Mouse (Mus musculus): ENCODE data around the gene Rdh7. TPM values are rescaled to one million over a fixed set of nuclear protein-coding genes. Genes with fewer than 3 reads are reported as not detected.
"Not testable (repeated sequence)": the region's sequence is repeated elsewhere in the genome, so short reads cannot be mapped to it uniquely, and the experiment has no call there.

Rdh7 gene
- polyA plus RNA-seq, 1 experiment, result not detected

GRCm38 (mm10) chr10:127840776-127841175, 47.8 kb downstream of the Rdh7 start:
- TF ChIP-seq EP300 (IDR thresholded peaks at IDR 0.05; ENCODE audit: insufficient read depth, low read depth, low read length), result no peak
- no peak for TF ChIP-seq CTCF (IDR thresholded peaks at IDR 0.05; ENCODE audit: low read depth, low read length)
- TF ChIP-seq POLR2A (IDR thresholded peaks at IDR 0.05; ENCODE audit: insufficient read depth, low read length), result no peak
- H3K27ac ChIP-seq (ENCODE audit: insufficient read depth, low read length), result no peak overlapping the region
- H3K36me3 ChIP-seq (ENCODE audit: control insufficient read depth, insufficient read depth, low read length, poor library complexity, severe bottlenecking), result no peaks in the 10 kb centered on the region
- no peaks in the 10 kb centered on the region for H3K4me1 ChIP-seq (ENCODE audit: control insufficient read depth, insufficient read depth, low read length)
- no peak overlapping the region for H3K4me3 ChIP-seq (ENCODE audit: low read depth, low read length)
- H3K27me3 ChIP-seq (ENCODE audit: control insufficient read depth, insufficient read depth, low read length, poor library complexity, severe bottlenecking), result no peaks in the 10 kb centered on the region
- peaks cover 8% of the 10 kb centered on the region for H3K9me3 ChIP-seq (replicated peaks; ENCODE audit: control insufficient read depth, insufficient read depth, low read length, poor library complexity, severe bottlenecking)
- H3K9ac ChIP-seq (ENCODE audit: low read depth, poor library complexity, severe bottlenecking), result no peak overlapping the region

GRCm38 (mm10) chr10:127838539-127838938, 50.1 kb downstream of the Rdh7 start:
- H3K36me3 ChIP-seq (ENCODE audit: control insufficient read depth, insufficient read depth, low read length, poor library complexity, severe bottlenecking), result no peaks in the 10 kb centered on the region
- H3K27ac ChIP-seq (ENCODE audit: insufficient read depth, low read length), result no peak overlapping the region
- no peak overlapping the region for H3K4me3 ChIP-seq (ENCODE audit: low read depth, low read length)
- H3K27me3 ChIP-seq (ENCODE audit: control insufficient read depth, insufficient read depth, low read length, poor library complexity, severe bottlenecking), result no peaks in the 10 kb centered on the region
- H3K4me1 ChIP-seq (ENCODE audit: control insufficient read depth, insufficient read depth, low read length), result no peaks in the 10 kb centered on the region
- peaks cover 13% of the 10 kb centered on the region for H3K9me3 ChIP-seq (replicated peaks; ENCODE audit: control insufficient read depth, insufficient read depth, low read length, poor library complexity, severe bottlenecking)
- H3K9ac ChIP-seq (ENCODE audit: low read depth, poor library complexity, severe bottlenecking), result no peak overlapping the region
- TF ChIP-seq EP300 (IDR thresholded peaks at IDR 0.05; ENCODE audit: insufficient read depth, low read depth, low read length) (no peak), POLR2A (IDR thresholded peaks at IDR 0.05; ENCODE audit: insufficient read depth, low read length) (no peak), CTCF (IDR thresholded peaks at IDR 0.05; ENCODE audit: low read depth, low read length) (no peak)

DNA sequence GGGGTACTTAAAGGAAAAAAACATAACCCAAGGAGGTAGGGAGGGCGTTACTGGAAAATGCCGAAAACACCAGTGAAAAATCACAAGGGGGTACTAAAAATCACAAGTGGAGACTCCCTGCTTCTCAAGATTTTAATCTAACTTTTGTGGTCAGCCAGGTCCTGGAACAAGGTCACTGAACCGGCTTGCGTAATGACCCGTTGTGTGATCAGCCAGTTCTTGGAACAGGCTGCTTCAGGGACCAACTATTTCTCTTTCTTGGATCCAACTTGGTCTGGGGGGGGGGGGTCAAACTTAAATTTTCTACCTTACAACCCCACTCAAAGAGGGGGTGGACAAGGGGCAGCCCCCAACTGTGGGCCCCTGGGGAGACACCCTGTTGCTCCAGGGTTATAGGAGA, 50.8 kb downstream of the Rdh7 start:
- not testable (repeated sequence) for H3K9ac ChIP-seq (ENCODE audit: low read depth, poor library complexity, severe bottlenecking); H3K27ac ChIP-seq (ENCODE audit: insufficient read depth, low read length)

DNA sequence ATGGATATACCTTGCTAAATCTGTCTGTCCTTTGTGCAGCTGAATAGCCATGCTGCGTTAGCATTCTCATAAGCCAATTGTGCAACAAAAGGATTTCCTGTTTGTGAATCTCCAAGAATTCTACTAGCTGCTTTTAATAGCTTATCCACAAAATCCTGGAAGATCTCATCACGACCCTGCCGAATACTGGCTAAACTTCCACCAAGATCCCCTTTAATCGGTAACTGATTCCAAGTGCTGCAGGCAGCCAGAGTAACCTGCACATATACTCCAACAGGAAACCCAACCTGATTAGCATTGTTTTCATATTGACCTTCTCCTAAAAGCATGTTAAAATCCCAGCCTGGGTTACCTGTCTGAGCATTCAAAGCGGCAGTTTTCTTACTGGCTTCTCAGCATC, 53.3 kb downstream of the Rdh7 start:
- TF ChIP-seq EP300 (IDR thresholded peaks at IDR 0.05; ENCODE audit: insufficient read depth, low read depth, low read length) (no peak), POLR2A (IDR thresholded peaks at IDR 0.05; ENCODE audit: insufficient read depth, low read length) (no peak), CTCF (IDR thresholded peaks at IDR 0.05; ENCODE audit: low read depth, low read length) (no peak)
- Histone ChIP-seq H3K4me3 (ENCODE audit: low read depth, low read length) (no peak overlapping the region), H3K9ac (ENCODE audit: low read depth, poor library complexity, severe bottlenecking) (no peak overlapping the region), H3K9me3 (replicated peaks; ENCODE audit: control insufficient read depth, insufficient read depth, low read length, poor library complexity, severe bottlenecking) (peaks cover 16% of the 10 kb centered on the region), H3K27ac (ENCODE audit: insufficient read depth, low read length) (no peak overlapping the region), H3K4me1 (ENCODE audit: control insufficient read depth, insufficient read depth, low read length) (no peaks in the 10 kb centered on the region), H3K27me3 (ENCODE audit: control insufficient read depth, insufficient read depth, low read length, poor library complexity, severe bottlenecking) (no peaks in the 10 kb centered on the region), H3K36me3 (ENCODE audit: control insufficient read depth, insufficient read depth, low read length, poor library complexity, severe bottlenecking) (no peaks in the 10 kb centered on the region)

More for the DNA sequence above, 50.8 kb downstream of the Rdh7 start:
- peaks cover 13% of the 10 kb centered on the region for H3K9me3 ChIP-seq (replicated peaks; ENCODE audit: control insufficient read depth, insufficient read depth, low read length, poor library complexity, severe bottlenecking)
- not testable (repeated sequence) for H3K4me3 ChIP-seq (ENCODE audit: low read depth, low read length); H3K4me1 ChIP-seq (ENCODE audit: control insufficient read depth, insufficient read depth, low read length); H3K36me3 ChIP-seq (ENCODE audit: control insufficient read depth, insufficient read depth, low read length, poor library complexity, severe bottlenecking); H3K27me3 ChIP-seq (ENCODE audit: control insufficient read depth, insufficient read depth, low read length, poor library complexity, severe bottlenecking)

DNA sequence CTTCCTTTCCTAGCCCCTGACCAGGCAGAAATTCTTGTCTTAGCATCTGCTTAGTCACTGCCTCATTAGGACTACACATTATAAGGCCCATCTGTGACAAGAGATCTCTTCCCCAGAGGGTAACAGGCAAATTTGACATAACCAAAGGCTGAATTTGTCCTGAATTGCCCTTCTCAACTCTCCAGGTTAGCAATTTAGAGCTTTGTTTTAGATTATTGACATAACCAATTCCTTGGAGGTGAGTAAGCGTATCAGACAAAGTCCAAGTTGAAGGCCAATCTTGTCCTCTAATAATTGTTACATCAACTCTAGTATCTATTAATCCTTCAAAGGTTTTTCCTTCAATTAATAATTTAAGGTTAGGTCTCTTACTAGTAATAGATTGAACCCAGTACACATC, 54.4 kb downstream of the Rdh7 start:
- not testable (repeated sequence) for H3K27me3 ChIP-seq (ENCODE audit: control insufficient read depth, insufficient read depth, low read length, poor library complexity, severe bottlenecking); H3K36me3 ChIP-seq (ENCODE audit: control insufficient read depth, insufficient read depth, low read length, poor library complexity, severe bottlenecking); H3K27ac ChIP-seq (ENCODE audit: insufficient read depth, low read length); H3K9ac ChIP-seq (ENCODE audit: low read depth, poor library complexity, severe bottlenecking); H3K4me3 ChIP-seq (ENCODE audit: low read depth, low read length); H3K4me1 ChIP-seq (ENCODE audit: control insufficient read depth, insufficient read depth, low read length)
- H3K9me3 ChIP-seq (replicated peaks; ENCODE audit: control insufficient read depth, insufficient read depth, low read length, poor library complexity, severe bottlenecking), result peaks cover 15% of the 10 kb centered on the region

Other genes starting within 250 kb of the Rdh7 start
- 28.2 and 32.9 TPM in 2 replicates for gene Stat6, start 245.8 kb downstream of the Rdh7 start, polyA plus RNA-seq (2011; ENCODE audit: insufficient read depth, insufficient read length, low read depth, missing spikeins)
- 22.0 and 22.3 TPM in 2 replicates for gene Nemp1, start 221.9 kb downstream of the Rdh7 start, polyA plus RNA-seq (2011; ENCODE audit: insufficient read depth, insufficient read length, low read depth, missing spikeins)
- 5.5 and 8.1 TPM in 2 replicates for gene Nab2, start 220.2 kb downstream of the Rdh7 start, polyA plus RNA-seq (2011; ENCODE audit: insufficient read depth, insufficient read length, low read depth, missing spikeins)
- gene Myo1a, start 183.6 kb downstream of the Rdh7 start, polyA plus RNA-seq (2011; ENCODE audit: insufficient read depth, insufficient read length, low read depth, missing spikeins), result 0.34 and 0.72 TPM in 2 replicates
- not detected in 2 replicates for gene Tac2, start 164.3 kb downstream of the Rdh7 start, polyA plus RNA-seq (2011; ENCODE audit: insufficient read depth, insufficient read length, low read depth, missing spikeins)
- 14.6 and 15.6 TPM in 2 replicates for gene Zbtb39, start 149.3 kb downstream of the Rdh7 start, polyA plus RNA-seq (2011; ENCODE audit: insufficient read depth, insufficient read length, low read depth, missing spikeins)
- not detected in 2 replicates for gene Gpr182, start 137.1 kb downstream of the Rdh7 start, polyA plus RNA-seq (2011; ENCODE audit: insufficient read depth, insufficient read length, low read depth, missing spikeins)
- 0.40 and 0.67 TPM in 2 replicates for gene Rdh1, start 129.1 kb downstream of the Rdh7 start, polyA plus RNA-seq (2011; ENCODE audit: insufficient read depth, insufficient read length, low read depth, missing spikeins)
- gene Rdh16f1, start 129.0 kb downstream of the Rdh7 start, polyA plus RNA-seq (2011; ENCODE audit: insufficient read depth, insufficient read length, low read depth, missing spikeins), result not detected in 2 replicates
- gene Rdh9, start 112.4 kb downstream of the Rdh7 start, polyA plus RNA-seq (2011; ENCODE audit: insufficient read depth, insufficient read length, low read depth, missing spikeins), result 0.49 and 0.65 TPM in 2 replicates
- 0.19 TPM in 1 of 2 replicates, not detected in the other for gene Rdh16, start 87.7 kb downstream of the Rdh7 start, polyA plus RNA-seq (2011; ENCODE audit: insufficient read depth, insufficient read length, low read depth, missing spikeins)
- not detected in 2 replicates for gene Rdh19, start 38.9 kb downstream of the Rdh7 start, polyA plus RNA-seq (2011; ENCODE audit: insufficient read depth, insufficient read length, low read depth, missing spikeins)
- not detected in 2 replicates for gene Rdh16f2, start 22.3 kb downstream of the Rdh7 start, polyA plus RNA-seq (2011; ENCODE audit: insufficient read depth, insufficient read length, low read depth, missing spikeins)
- not detected in 2 replicates for gene Sdr9c7, start 9.7 kb upstream of the Rdh7 start, polyA plus RNA-seq (2011; ENCODE audit: insufficient read depth, insufficient read length, low read depth, missing spikeins)
- gene Hsd17b6, start 118.8 kb upstream of the Rdh7 start, polyA plus RNA-seq (2011; ENCODE audit: insufficient read depth, insufficient read length, low read depth, missing spikeins), result not detected in 2 replicates
- gene Prim1, start 126.4 kb upstream of the Rdh7 start, polyA plus RNA-seq (2011; ENCODE audit: insufficient read depth, insufficient read length, low read depth, missing spikeins), result 69.7 and 78.2 TPM in 2 replicates
- 1,269 and 1,335 TPM in 2 replicates for gene Naca, start 146.8 kb upstream of the Rdh7 start, polyA plus RNA-seq (2011; ENCODE audit: insufficient read depth, insufficient read length, low read depth, missing spikeins)
- 759 and 788 TPM in 2 replicates for gene Ptges3, start 170.1 kb upstream of the Rdh7 start, polyA plus RNA-seq (2011; ENCODE audit: insufficient read depth, insufficient read length, low read depth, missing spikeins)
- gene Atp5b, start 194.5 kb upstream of the Rdh7 start, polyA plus RNA-seq (2011; ENCODE audit: insufficient read depth, insufficient read length, low read depth, missing spikeins), result 1,323 and 1,329 TPM in 2 replicates
- gene Baz2a, start 202.8 kb upstream of the Rdh7 start, polyA plus RNA-seq (2011; ENCODE audit: insufficient read depth, insufficient read length, low read depth, missing spikeins), result 166 and 170 TPM in 2 replicates

Data from ES-Bruce4 (cell line).